In the genomic region with DNA sequence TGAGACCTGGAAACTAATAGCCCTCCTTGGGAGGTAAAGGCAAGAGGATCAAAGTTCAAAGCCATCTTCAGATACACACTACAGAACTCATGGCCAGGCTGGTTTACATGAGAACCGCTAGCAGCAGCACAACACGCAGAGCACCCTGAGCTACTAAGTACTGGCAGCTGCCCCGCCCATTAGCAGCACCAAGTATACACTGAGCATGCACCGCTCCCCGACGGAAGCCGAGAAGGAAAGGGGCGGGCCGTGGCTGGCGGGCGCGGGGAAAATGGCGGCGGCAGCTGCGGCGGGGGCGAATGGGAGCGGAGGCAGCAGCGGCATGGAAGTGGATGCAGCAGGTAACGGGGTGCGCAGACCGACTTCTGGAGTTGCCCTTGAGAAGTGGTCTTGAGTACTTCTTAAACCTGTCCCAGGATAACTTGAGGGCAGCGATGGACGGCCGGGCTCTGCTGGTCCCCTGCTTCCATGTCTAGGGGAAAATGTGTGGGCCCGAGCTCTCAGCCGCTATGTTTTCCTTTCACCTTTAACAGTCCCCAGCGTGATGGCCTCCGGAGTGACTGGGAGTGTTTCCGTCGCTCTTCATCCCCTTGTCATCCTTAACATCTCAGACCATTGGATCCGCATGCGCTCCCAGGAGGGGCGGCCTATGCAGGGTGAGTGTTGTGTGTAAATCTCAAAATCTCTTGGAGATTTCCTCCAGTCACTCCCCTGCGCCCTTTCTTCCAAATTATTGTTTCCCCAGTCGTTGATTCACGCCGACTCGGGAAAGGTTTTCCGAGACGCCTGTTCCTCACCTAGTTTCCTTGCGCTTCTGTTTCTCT, we compare ENCODE assay signal across 8 mouse cellular contexts. TPM values are rescaled to one million over a fixed set of nuclear protein-coding genes. Genes with fewer than 3 reads are reported as not detected.
A peak's percentile ranks its signal among the peaks of the same experiment; 100 is the strongest.
DNase-seq lines count a peak whose midpoint lies in the region; ATAC-seq and TF ChIP-seq lines count a peak whose summit lies in the region.

Gene Cops6 (plus strand): TSS at position 230 of the 824 bp plus-strand sequence.

- ATAC-seq in cerebellum, adult (ENCODE audit: insufficient number of reproducible peaks, low FRiP score, low TSS enrichment), result peak; percentile 93
- ATAC-seq in forebrain, embryonic 13.5 days, result peak; percentile 97
- ATAC-seq in liver, postnatal 0 days, result peak; percentile 94
- peak; percentile 94 for ATAC-seq in neural tube, embryonic 14.5 days (ENCODE audit: low read depth)

- H3K4me3 ChIP-seq in E14TG2a.4 (replicated peaks; ENCODE audit: low read length), result peak within 1 kb of the TSS; percentile 90
- H3K4me3 ChIP-seq in forebrain, embryonic 13.5 days, result peak within 1 kb of the TSS; percentile 82
- H3K4me3 ChIP-seq in liver, postnatal 0 days (ENCODE audit: low read depth, low read length), result peak within 1 kb of the TSS; percentile 74
- peak within 1 kb of the TSS; percentile 69 for H3K4me3 ChIP-seq in neural tube, embryonic 14.5 days (ENCODE audit: low read depth, low read length)

- intact Hi-C loops in heart, postnatal 10 days (cut with DNase I), result loop anchor here (10.0 kb wide), 1 partner anchor 376 kb away; the partner anchor contains the start of genes Mepce and Zcwpw1

- H3K9me3 ChIP-seq in E14TG2a.4 (ENCODE audit: low read length), result no peaks in the 10 kb centered on the region
- no peaks in the 10 kb centered on the region for H3K9me3 ChIP-seq in forebrain, embryonic 13.5 days (replicated peaks)
- H3K9me3 ChIP-seq in liver, postnatal 0 days (ENCODE audit: low read length), result no peaks in the 10 kb centered on the region
- H3K9me3 ChIP-seq in neural tube, embryonic 14.5 days (ENCODE audit: control insufficient read depth, low read length), result no peaks in the 10 kb centered on the region

- no peaks in the 10 kb centered on the region for H3K27me3 ChIP-seq in E14TG2a.4 (ENCODE audit: insufficient read depth, low read length)
- no peaks in the 10 kb centered on the region for H3K27me3 ChIP-seq in forebrain, embryonic 13.5 days
- no peaks in the 10 kb centered on the region for H3K27me3 ChIP-seq in liver, postnatal 0 days (ENCODE audit: insufficient read depth, low read length)
- no peaks in the 10 kb centered on the region for H3K27me3 ChIP-seq in neural tube, embryonic 14.5 days (ENCODE audit: control insufficient read depth, insufficient read depth, low read length)

- H3K4me1 ChIP-seq in E14TG2a.4 (replicated peaks; ENCODE audit: low read depth, low read length), result peaks cover 59% of the 10 kb centered on the region
- H3K4me1 ChIP-seq in forebrain, embryonic 13.5 days, result peaks cover 11% of the 10 kb centered on the region
- H3K4me1 ChIP-seq in liver, postnatal 0 days (ENCODE audit: insufficient read depth), result peaks cover 22% of the 10 kb centered on the region
- H3K4me1 ChIP-seq in neural tube, embryonic 14.5 days (ENCODE audit: control insufficient read depth, insufficient read depth, low read length), result peaks cover 8% of the 10 kb centered on the region

- no peak for TF ChIP-seq CTCF in E14TG2a.4 (conservative IDR thresholded peaks at IDR 0.05; ENCODE audit: low read length)
- no peak for TF ChIP-seq CTCF in liver, postnatal 0 days (IDR thresholded peaks at IDR 0.05; ENCODE audit: low read depth)

- under 1% methylated on average over 42 of the region's 42 CpGs for WGBS in forebrain, embryonic 13.5 days
- under 1% methylated on average over 42 of the region's 42 CpGs for WGBS in large intestine, adult 2 months
- WGBS in liver, postnatal 0 days (ENCODE audit: insufficient replicate concordance), result under 1% methylated on average over 41 of the region's 42 CpGs
- WGBS in neural tube, embryonic 14.5 days, result under 1% methylated on average over 42 of the region's 42 CpGs

- peak; percentile 36; the same call in 1 of the 2 replicates for TF ChIP-seq EP300 in liver, postnatal 0 days (IDR thresholded peaks at IDR 0.05; ENCODE audit: low read depth)

- H3K27ac ChIP-seq in forebrain, embryonic 13.5 days, result peak within 1 kb of the TSS; percentile 44; the same call in 1 of the 2 replicates
- H3K27ac ChIP-seq in liver, postnatal 0 days (ENCODE audit: low read depth), result peak within 1 kb of the TSS; percentile 72
- peak within 1 kb of the TSS; percentile 69 for H3K27ac ChIP-seq in neural tube, embryonic 14.5 days (ENCODE audit: low read depth, low read length)

- H3K9ac ChIP-seq in forebrain, embryonic 13.5 days, result peak within 1 kb of the TSS; percentile 89
- peak within 1 kb of the TSS; percentile 77 for H3K9ac ChIP-seq in liver, postnatal 0 days (replicated peaks)
- peak within 1 kb of the TSS; percentile 60 for H3K9ac ChIP-seq in neural tube, embryonic 14.5 days (replicated peaks; ENCODE audit: low read depth, low read length)

- peaks cover 43% of the 10 kb centered on the region for H3K36me3 ChIP-seq in E14TG2a.4 (ENCODE audit: insufficient read depth, low read length)
- peaks cover 37% of the 10 kb centered on the region for H3K36me3 ChIP-seq in forebrain, embryonic 13.5 days (ENCODE audit: poor library complexity, severe bottlenecking)
- peaks cover 38% of the 10 kb centered on the region for H3K36me3 ChIP-seq in liver, postnatal 0 days (replicated peaks; ENCODE audit: insufficient read depth, low read length)
- H3K36me3 ChIP-seq in neural tube, embryonic 14.5 days (ENCODE audit: control insufficient read depth, insufficient read depth, low read length), result peaks cover 35% of the 10 kb centered on the region

- peak within 1 kb of the TSS; percentile 89 for H3K4me2 ChIP-seq in forebrain, embryonic 13.5 days
- peak within 1 kb of the TSS; percentile 71 for H3K4me2 ChIP-seq in liver, postnatal 0 days (ENCODE audit: low read depth, low read length)
- H3K4me2 ChIP-seq in neural tube, embryonic 14.5 days (ENCODE audit: low read depth, low read length), result peak within 1 kb of the TSS; percentile 88

- peak; percentile 95 to 97 for DNase-seq in heart, postnatal 10 days
- DNase-seq in large intestine, adult 2 months (ENCODE audit: low read depth, low spot score), result peak; percentile 73
- peak; percentile 96 for DNase-seq in liver, postnatal 0 days
- DNase-seq in testis, postnatal 10 days (ENCODE audit: low spot score), result peak; percentile 97

RNA-seq across cellular contexts. Expression of gene Cops6, which starts in this region (rescaled TPM):
- 308 and 315 TPM in 2 replicates for polyA plus RNA-seq in forebrain, embryonic 13.5 days (2015; fragmentation: Nextera tagmentation; extraction: Ambion mirVana)
- total RNA-seq in heart, postnatal 10 days (2021), result 100 to 1,000 TPM; 136 to 145 TPM
- polyA plus RNA-seq in large intestine, adult 2 months (2012; rRNA removed), result 97.2 and 105 TPM in 2 replicates
- polyA plus RNA-seq in liver, postnatal 0 days (2015; fragmentation: Nextera tagmentation; extraction: Ambion mirVana), result 197 and 222 TPM in 2 replicates
- 245 and 252 TPM in 2 replicates for polyA plus RNA-seq in neural tube, embryonic 14.5 days (2014; fragmentation: Nextera tagmentation; extraction: Ambion mirVana)

Comparison
In these comparisons a context has a peak if more than half of its experiments do, and no peak if none do; other contexts are left out.
1. Peak in every context shown above with its lines: DNase-seq, ATAC-seq, H3K4me3 ChIP-seq and H3K27ac ChIP-seq.